Mouse (Mus musculus) E14TG2a.4 (cell line): Measurements from ENCODE around the gene Bpifa2.

Experiments used
- CTCF ChIP-seq: conservative IDR thresholded peaks from 2 replicates; pipeline ENCODE4 v1.5.1; 2014; ENCODE audit warnings: low read length
- NANOG ChIP-seq: IDR thresholded peaks from 2 replicates; pipeline ENCODE4 v1.6.1; 2014; ENCODE audit warnings: borderline replicate concordance, low read length, mixed read lengths
- POU5F1 ChIP-seq: IDR thresholded peaks from 2 replicates; pipeline ENCODE4 v1.6.1; 2014; ENCODE audit warnings: low read length, borderline replicate concordance

DNA sequence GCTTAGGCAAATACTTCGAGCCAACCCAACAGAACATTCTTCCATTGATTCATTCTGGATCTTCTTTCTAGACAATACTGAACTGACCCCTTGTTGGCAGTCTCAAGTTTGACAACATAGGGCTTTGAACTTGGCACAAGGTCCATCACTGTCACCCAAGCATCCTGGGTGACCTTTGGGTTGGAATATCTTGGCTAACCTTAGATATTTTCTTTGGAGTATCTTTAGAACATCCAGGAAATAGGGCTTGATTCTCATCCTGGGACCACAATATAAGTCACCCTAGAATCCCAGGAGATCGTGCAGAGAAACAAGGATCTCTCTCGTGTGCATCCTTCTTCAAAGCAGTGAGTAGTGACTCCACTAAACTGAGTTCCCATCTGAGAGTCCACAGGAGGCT, at the start of gene Bpifa2:
- TF ChIP-seq CTCF, result no peak
- TF ChIP-seq NANOG, result no peak
- no peak for TF ChIP-seq POU5F1
